In genomic region chr12:81719161-81719560, GRCm38 (mm10) we compare ENCODE assay signal across 10 mouse cellular contexts.
DNase-seq lines count a peak whose midpoint lies in the region; ATAC-seq and TF ChIP-seq lines count a peak whose summit lies in the region.
"Had no signal": no experiment of that assay in that cellular context is flagged by ENCODE, and none has a peak within 500 bp of the region (broad histone marks: within the 10 kb centered on the region; RNA-seq: fewer than 3 reads in every experiment).

No protein-coding gene starts in this region.

- H3K36me3 ChIP-seq in midbrain, postnatal 0 days (ENCODE audit: insufficient read depth, low read length) = peaks cover 19% of the 10 kb centered on the region
- peaks cover 14% of the 10 kb centered on the region for H3K36me3 ChIP-seq in midbrain, embryonic 10.5 days
- peaks cover 16% of the 10 kb centered on the region for H3K36me3 ChIP-seq in small intestine, adult 2 months (ENCODE audit: control insufficient read depth, insufficient read depth, low read length)
- H3K36me3 ChIP-seq: embryonic facial prominence, embryonic 12.5 days had no signal

- intact Hi-C loops in gastrocnemius, adult 2 months (cut with DNase I) = no loop called here
- intact Hi-C loops in heart, postnatal 10 days (cut with DNase I) = no loop called here

- 75% methylated on average over 5 of the region's 5 CpGs for WGBS in midbrain, postnatal 0 days
- WGBS in midbrain, embryonic 10.5 days = 90% methylated on average over 5 of the region's 5 CpGs
- 58% methylated on average over 5 of the region's 5 CpGs for WGBS in small intestine, adult 2 months

- no peak overlapping the region for H3K9ac ChIP-seq in midbrain, postnatal 0 days (replicated peaks; ENCODE audit: low read length, poor library complexity, severe bottlenecking)
- H3K9ac ChIP-seq: embryonic facial prominence, embryonic 12.5 days; hindbrain, embryonic 15.5 days had no signal

- TF ChIP-seq POLR2A in small intestine, adult 2 months (IDR thresholded peaks at IDR 0.05; ENCODE audit: low read depth, low read length) = no peak

- no peak for TF ChIP-seq CTCF in gastrocnemius, adult 2 months (IDR thresholded peaks at IDR 0.05)
- no peak for TF ChIP-seq CTCF in midbrain, postnatal 0 days (IDR thresholded peaks at IDR 0.05)
- no peak for TF ChIP-seq CTCF in small intestine, adult 2 months (IDR thresholded peaks at IDR 0.05; ENCODE audit: extremely low read depth, insufficient read length, insufficient replicate concordance, low read depth, low read length)

- no peak overlapping the region for H3K4me3 ChIP-seq in gastrocnemius, adult 2 months
- no peak overlapping the region for H3K4me3 ChIP-seq in midbrain, postnatal 0 days (ENCODE audit: low read depth, low read length)
- H3K4me3 ChIP-seq in midbrain, embryonic 10.5 days = no peak overlapping the region
- H3K4me3 ChIP-seq in small intestine, adult 2 months (ENCODE audit: low read depth, low read length) = no peak overlapping the region
- H3K4me3 ChIP-seq: embryonic facial prominence, embryonic 12.5 days; hindbrain, embryonic 15.5 days had no signal

- H3K9me3 ChIP-seq in midbrain, postnatal 0 days (ENCODE audit: low read length) = no peaks in the 10 kb centered on the region
- H3K9me3 ChIP-seq in midbrain, embryonic 10.5 days (replicated peaks) = no peaks in the 10 kb centered on the region
- H3K9me3 ChIP-seq: embryonic facial prominence, embryonic 12.5 days; hindbrain, embryonic 15.5 days had no signal

- no peak for ATAC-seq in midbrain, postnatal 0 days (ENCODE audit: low FRiP score)

- H3K4me2 ChIP-seq in midbrain, postnatal 0 days (ENCODE audit: low read depth, low read length, poor library complexity, severe bottlenecking) = no peak overlapping the region
- H3K4me2 ChIP-seq: embryonic facial prominence, embryonic 12.5 days; hindbrain, embryonic 15.5 days had no signal

- no peaks in the 10 kb centered on the region for H3K27me3 ChIP-seq in midbrain, postnatal 0 days (ENCODE audit: insufficient read depth, low read length)
- H3K27me3 ChIP-seq in midbrain, embryonic 10.5 days (ENCODE audit: low read depth, poor library complexity, severe bottlenecking) = no peaks in the 10 kb centered on the region
- H3K27me3 ChIP-seq in small intestine, adult 2 months (ENCODE audit: control insufficient read depth, insufficient read depth, low read length) = peaks cover 6% of the 10 kb centered on the region; the same call in 1 of the 2 replicates
- H3K27me3 ChIP-seq: embryonic facial prominence, embryonic 12.5 days; hindbrain, embryonic 15.5 days had no signal

- no peaks in the 10 kb centered on the region for H3K4me1 ChIP-seq in midbrain, postnatal 0 days (ENCODE audit: insufficient read depth, low read length)
- peaks cover 13% of the 10 kb centered on the region for H3K4me1 ChIP-seq in midbrain, embryonic 10.5 days
- H3K4me1 ChIP-seq in small intestine, adult 2 months (ENCODE audit: control insufficient read depth, insufficient read depth, insufficient read length, low read length) = no peaks in the 10 kb centered on the region
- H3K4me1 ChIP-seq: embryonic facial prominence, embryonic 12.5 days; hindbrain, embryonic 15.5 days had no signal

- DNase-seq in gastrocnemius, adult 2 months = peak; percentile 55
- DNase-seq in gastrocnemius, adult 8-10 months (ENCODE audit: low spot score in 2 of 2) = no peak
- DNase-seq in midbrain, postnatal 0 days (ENCODE audit: low spot score) = peak; percentile 5
- no peak for DNase-seq in midbrain, embryonic 10.5 days (ENCODE audit: low spot score)
- peak; percentile 12 to 31 for DNase-seq in heart, postnatal 10 days
- DNase-seq in embryo, embryonic 9.5 days (ENCODE audit: extremely low spot score) = no peak
- DNase-seq in urinary bladder, postnatal 4 days (ENCODE audit: low spot score in 2 of 2) = no peak

- no peak overlapping the region for H3K27ac ChIP-seq in gastrocnemius, adult 2 months
- no peak overlapping the region for H3K27ac ChIP-seq in midbrain, postnatal 0 days (ENCODE audit: low read depth, low read length)
- no peak overlapping the region for H3K27ac ChIP-seq in midbrain, embryonic 10.5 days (replicated peaks)
- 0 out of 2 replicates have a peak overlapping the region, but pooled peaks have one; percentile 42 for H3K27ac ChIP-seq in small intestine, adult 2 months (ENCODE audit: insufficient read depth, low read depth, low read length)
- H3K27ac ChIP-seq: embryonic facial prominence, embryonic 12.5 days; hindbrain, embryonic 15.5 days had no signal

Comparison
In these comparisons a context has a peak if more than half of its experiments do, and no peak if none do; other contexts are left out.
1. DNase-seq: peak in gastrocnemius, adult 2 months (single experiment), midbrain, postnatal 0 days (single experiment) and heart, postnatal 10 days (2 of 2); none in gastrocnemius, adult 8-10 months (0 of 2), midbrain, embryonic 10.5 days (single experiment), embryo, embryonic 9.5 days (single experiment) and urinary bladder, postnatal 4 days (0 of 2).